Mouse (Mus musculus) lung, postnatal 0 days (tissue): ENCODE measurements around the gene Pih1d1.

Source experiments
- CTCF ChIP-seq: IDR thresholded peaks from 2 replicates; pipeline ENCODE4 v1.5.1; 2016; ENCODE audit warnings: antibody characterized with exemption, mild to moderate bottlenecking
- EP300 ChIP-seq: IDR thresholded peaks from 2 replicates; pipeline ENCODE4 v1.6.1; 2016; ENCODE audit warnings: antibody characterized with exemption, mild to moderate bottlenecking, control low read depth

DNA sequence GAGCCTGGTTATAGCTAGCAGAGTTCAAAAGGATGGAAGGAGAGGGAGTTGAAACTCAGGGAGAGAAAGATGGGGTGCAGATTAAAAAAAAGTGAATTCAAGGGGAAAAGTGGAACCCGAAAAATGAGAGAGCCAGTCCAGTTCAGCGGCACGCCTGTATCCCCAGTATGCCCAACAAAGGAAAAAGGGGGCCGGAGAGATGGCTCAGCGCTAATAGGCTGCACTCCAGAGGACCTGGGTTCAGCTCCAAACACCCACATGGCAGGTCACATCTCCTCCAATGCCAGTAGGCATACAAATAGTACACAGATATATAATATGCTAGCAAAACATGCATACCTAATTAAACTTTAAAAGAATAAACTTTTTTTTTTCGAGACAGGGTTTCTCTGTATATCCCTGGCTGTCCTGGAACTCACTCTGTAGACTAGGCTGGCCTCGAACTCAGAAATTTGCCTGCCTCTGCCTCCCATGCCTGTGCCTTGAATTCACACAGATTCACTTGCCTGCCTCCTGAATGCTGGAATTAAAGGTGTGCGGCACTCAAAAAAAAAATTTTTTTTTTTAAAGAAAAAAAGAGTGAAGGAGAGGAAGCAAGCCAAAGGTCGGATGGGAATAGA lies 9.0 kb downstream of the Pih1d1 start:
- TF ChIP-seq CTCF (no peak), EP300 (no peak)
